Mouse (Mus musculus) heart, embryonic 11.5 days (tissue): ENCODE data around the gene Ifitm6. TPM values are rescaled to one million over a fixed set of nuclear protein-coding genes. Genes with fewer than 3 reads are reported as not detected.

Experiments used
- ATAC-seq: fragments of 200-750 bp; cut with Nextera tagmentation; replicated peaks from 2 replicates; pipeline ENCODE4 v1.8.0; 2017; ENCODE audit warnings: moderate library complexity; ENCODE audit not compliant: insufficient number of reproducible peaks, low FRiP score, low TSS enrichment
- H3K27ac ChIP-seq: fragments of 300-500 bp; sonication (generic); 2 replicates; pipeline ENCODE4 v1.5.1; 2014; ENCODE audit warnings: mild to moderate bottlenecking, low read depth, low read length
- H3K27me3 ChIP-seq: fragments of 300-500 bp; sonication (generic); 2 replicates; pipeline ENCODE4 v1.6.1; 2014; ENCODE audit warnings: mild to moderate bottlenecking, low read length, mixed read lengths; ENCODE audit not compliant: control insufficient read depth, insufficient read depth
- H3K36me3 ChIP-seq: fragments of 300-500 bp; sonication (generic); 2 replicates; pipeline ENCODE4 v1.6.1; 2014; ENCODE audit warnings: mild to moderate bottlenecking, low read length, moderate library complexity, mixed read lengths; ENCODE audit not compliant: control insufficient read depth, insufficient read depth
- H3K4me1 ChIP-seq: fragments of 300-500 bp; sonication (generic); 2 replicates; pipeline ENCODE4 v1.6.1; 2014; ENCODE audit warnings: low read length; ENCODE audit not compliant: control insufficient read depth, insufficient read depth
- H3K4me2 ChIP-seq: fragments of 300-500 bp; sonication (generic); 2 replicates; pipeline ENCODE4 v1.6.1; 2014; ENCODE audit warnings: mild to moderate bottlenecking, moderate library complexity
- H3K4me3 ChIP-seq: fragments of 300-500 bp; sonication (generic); 2 replicates; pipeline ENCODE4 v1.5.1; 2014; ENCODE audit warnings: low read depth, low read length
- H3K9ac ChIP-seq: fragments of 300-500 bp; sonication (generic); 2 replicates; pipeline ENCODE4 v1.6.1; 2014; ENCODE audit warnings: mild to moderate bottlenecking, low read depth, low read length, moderate library complexity
- H3K9me3 ChIP-seq: fragments of 300-500 bp; sonication (generic); replicated peaks from 2 replicates; pipeline ENCODE4 v1.6.1; 2016; ENCODE audit warnings: low read length; ENCODE audit not compliant: control insufficient read depth
- WGBS: fragments of 180-500 bp; shearing (Covaris S2); extraction: QIAGEN DNeasy Blood & Tissue Kit; methylation state at CpG from one replicate; pipeline ENCODE4 v1.1.7; 2014; ENCODE audit not compliant: insufficient replicate concordance; 5-methylcytosine and 5-hydroxymethylcytosine counted together
- polyA plus RNA-seq: library from polyadenylated mRNA; unstranded; fragments of >200 nt; fragmentation: Nextera tagmentation; extraction: Ambion mirVana; gene quantifications from 2 replicates; pipeline ENCODE4 v1.2.1, GENCODE M21; 2014

Ifitm6 gene
- polyA plus RNA-seq, 1 experiment from 2014 or later, result 0.26 TPM

DNA sequence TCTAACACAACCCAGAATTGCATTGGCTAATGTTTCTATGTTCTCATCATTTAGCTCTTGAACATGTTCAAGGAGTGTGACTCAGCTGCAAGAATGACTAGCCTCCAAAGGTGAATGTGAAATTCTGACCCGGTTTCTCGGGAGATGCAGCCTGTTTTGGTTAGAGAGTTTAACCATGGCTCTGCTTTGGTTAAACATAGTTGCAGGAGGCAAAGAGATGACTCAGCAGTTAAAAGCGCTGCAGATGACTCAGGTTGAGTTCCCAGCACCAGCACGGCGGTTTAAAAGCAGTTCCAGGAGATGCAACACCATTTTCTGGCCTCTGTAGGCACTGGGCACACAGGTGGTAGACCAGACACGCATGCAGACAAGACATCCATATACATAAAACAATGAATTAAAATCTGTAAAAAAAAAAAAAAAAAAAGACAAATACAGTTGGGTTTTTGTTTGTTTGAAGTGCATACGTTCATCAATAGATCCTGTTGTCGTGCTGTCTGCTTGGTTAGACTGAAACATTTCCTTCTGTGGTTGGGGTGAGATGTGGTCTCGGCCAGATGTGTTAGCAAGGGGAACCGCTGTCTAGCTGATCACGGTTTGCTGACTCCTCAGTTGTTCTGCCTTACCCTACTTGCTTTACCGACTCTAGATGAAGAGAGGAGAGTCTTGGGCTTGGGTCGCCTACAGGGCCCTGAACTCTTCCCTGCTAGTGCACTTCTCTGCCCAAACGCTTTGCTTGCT, 41.0 kb upstream of the Ifitm6 start:
- peaks cover 53% of the 10 kb centered on the region for H3K27me3 ChIP-seq
- H3K9ac ChIP-seq, result no peak overlapping the region
- H3K4me2 ChIP-seq, result no peak overlapping the region
- no peak for ATAC-seq
- 0 out of 2 replicates have a peak, but pooled peaks cover 4% of the 10 kb centered on the region for H3K4me1 ChIP-seq
- no peaks in the 10 kb centered on the region for H3K36me3 ChIP-seq
- H3K27ac ChIP-seq, result no peak overlapping the region
- 80% methylated on average over 14 of the region's 14 CpGs for WGBS
- H3K4me3 ChIP-seq, result no peak overlapping the region
- no peaks in the 10 kb centered on the region for H3K9me3 ChIP-seq

DNA sequence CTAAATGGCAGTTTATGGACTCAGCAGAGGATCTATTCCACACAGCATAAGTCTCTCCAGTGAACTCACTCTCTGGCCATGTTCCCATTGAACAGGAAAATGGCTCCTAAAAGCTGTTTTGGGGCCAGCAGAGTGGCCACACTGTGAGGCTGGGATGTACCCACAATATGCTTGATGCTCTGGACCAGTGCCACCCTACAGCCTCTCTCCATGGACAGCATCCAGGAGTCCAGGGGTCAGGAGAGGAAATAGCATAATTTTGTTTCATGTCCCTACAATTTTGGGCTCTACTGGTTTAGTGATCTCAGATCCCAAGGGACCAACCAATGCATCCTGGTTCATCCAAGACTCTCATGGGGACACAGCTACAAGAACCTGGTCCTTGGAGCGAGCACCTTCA, 39.8 kb upstream of the Ifitm6 start:
- Histone ChIP-seq H3K36me3 (no peaks in the 10 kb centered on the region), H3K27ac (no peak overlapping the region), H3K4me1 (0 out of 2 replicates have a peak, but pooled peaks cover 4% of the 10 kb centered on the region), H3K9me3 (no peaks in the 10 kb centered on the region), H3K4me3 (no peak overlapping the region), H3K4me2 (no peak overlapping the region), H3K9ac (no peak overlapping the region), H3K27me3 (peaks cover 46% of the 10 kb centered on the region)
- WGBS, result 90% methylated on average over 1 of the region's 1 CpGs
- ATAC-seq, result no peak

GRCm38 (mm10) chr7:141056976-141057375, 39.3 kb upstream of the Ifitm6 start:
- ATAC-seq, result no peak
- no peak overlapping the region for H3K4me3 ChIP-seq
- no peaks in the 10 kb centered on the region for H3K9me3 ChIP-seq
- no peak overlapping the region for H3K4me2 ChIP-seq
- H3K36me3 ChIP-seq, result no peaks in the 10 kb centered on the region
- 0 out of 2 replicates have a peak, but pooled peaks cover 4% of the 10 kb centered on the region for H3K4me1 ChIP-seq
- 84% methylated on average over 6 of the region's 6 CpGs for WGBS
- peaks cover 40% of the 10 kb centered on the region for H3K27me3 ChIP-seq
- H3K9ac ChIP-seq, result no peak overlapping the region
- no peak overlapping the region for H3K27ac ChIP-seq

DNA sequence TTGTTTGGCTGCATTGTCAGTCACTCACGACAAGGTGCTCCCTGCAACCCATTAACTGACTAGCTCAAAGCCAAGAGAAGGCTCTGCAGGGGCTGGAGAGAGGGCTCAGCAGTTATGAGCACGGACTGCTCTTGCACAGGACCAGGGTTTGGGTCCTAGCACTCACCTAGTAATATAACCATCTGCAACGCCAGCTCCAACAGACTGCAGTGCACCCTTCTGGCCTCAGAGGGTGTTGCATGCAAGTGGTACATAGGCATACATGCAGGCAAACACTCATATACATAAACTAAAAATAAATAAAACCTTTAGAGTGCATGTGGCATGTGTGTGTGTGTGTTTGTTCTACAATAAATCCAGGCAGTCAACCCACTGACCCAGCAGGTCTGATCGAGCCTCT, 38.1 kb upstream of the Ifitm6 start:
- Histone ChIP-seq H3K4me3 (no peak overlapping the region), H3K4me1 (no peaks in the 10 kb centered on the region), H3K36me3 (no peaks in the 10 kb centered on the region), H3K27me3 (peaks cover 28% of the 10 kb centered on the region), H3K9ac (no peak overlapping the region), H3K4me2 (no peak overlapping the region), H3K27ac (no peak overlapping the region), H3K9me3 (no peaks in the 10 kb centered on the region)
- no peak for ATAC-seq
- WGBS, result 70% methylated on average over 4 of the region's 4 CpGs

DNA sequence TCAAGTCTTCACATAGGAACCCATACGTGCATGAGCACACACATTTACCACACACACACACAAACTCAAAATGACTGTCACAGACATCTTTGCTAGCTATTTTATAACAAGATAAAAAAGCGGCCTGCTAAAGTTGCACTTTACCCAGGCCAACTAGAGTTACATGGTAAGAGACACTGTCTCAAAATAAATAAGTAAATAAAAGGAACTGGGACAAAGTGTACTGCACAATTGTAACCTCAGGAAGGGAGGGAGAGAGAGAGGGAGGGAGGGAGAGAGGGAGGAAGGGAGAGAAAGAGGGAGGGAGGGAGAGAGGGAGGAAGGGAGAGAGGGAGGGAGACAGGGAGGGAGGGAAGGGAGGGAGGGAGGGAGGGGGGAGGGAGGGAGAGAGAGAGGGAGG, 34.7 kb upstream of the Ifitm6 start:
- H3K4me1 ChIP-seq, result peaks cover 4% of the 10 kb centered on the region; the same call in 1 of the 2 replicates
- no peak overlapping the region for H3K4me3 ChIP-seq
- no peak for ATAC-seq
- H3K4me2 ChIP-seq, result no peak overlapping the region
- H3K9me3 ChIP-seq, result no peaks in the 10 kb centered on the region
- H3K9ac ChIP-seq, result no peak overlapping the region
- H3K36me3 ChIP-seq, result no peaks in the 10 kb centered on the region
- no peak overlapping the region for H3K27ac ChIP-seq
- 67% methylated on average over 2 of the region's 2 CpGs for WGBS
- no peaks in the 10 kb centered on the region for H3K27me3 ChIP-seq

DNA sequence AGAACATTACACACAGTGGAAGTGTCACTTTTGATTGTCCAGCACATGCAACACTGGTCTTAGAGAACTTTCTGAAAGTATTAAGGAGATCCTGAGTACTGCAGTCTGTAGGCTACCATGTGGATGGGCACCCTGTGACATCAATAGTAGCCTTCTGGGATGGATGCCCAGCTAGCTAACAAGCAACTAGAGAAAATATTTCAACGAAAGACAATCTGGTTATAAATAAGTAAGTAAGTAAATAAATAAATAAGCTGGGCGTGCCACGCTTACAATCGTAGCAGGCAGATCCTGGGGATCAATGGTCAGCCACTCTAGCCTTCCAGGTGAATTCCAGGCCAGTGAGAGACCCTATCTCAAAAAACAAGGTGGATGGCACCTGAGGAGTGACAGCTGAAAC, 34.3 kb upstream of the Ifitm6 start:
- H3K4me3 ChIP-seq, result no peak overlapping the region
- peaks cover 1% of the 10 kb centered on the region; the same call in 1 of the 2 replicates for H3K27me3 ChIP-seq
- no peak overlapping the region for H3K9ac ChIP-seq
- H3K27ac ChIP-seq, result no peak overlapping the region
- H3K4me2 ChIP-seq, result no peak overlapping the region
- ATAC-seq, result no peak
- no peaks in the 10 kb centered on the region for H3K36me3 ChIP-seq
- no peaks in the 10 kb centered on the region for H3K9me3 ChIP-seq
- H3K4me1 ChIP-seq, result peaks cover 8% of the 10 kb centered on the region; the same call in 1 of the 2 replicates
- WGBS, result 85% methylated on average over 4 of the region's 4 CpGs

DNA sequence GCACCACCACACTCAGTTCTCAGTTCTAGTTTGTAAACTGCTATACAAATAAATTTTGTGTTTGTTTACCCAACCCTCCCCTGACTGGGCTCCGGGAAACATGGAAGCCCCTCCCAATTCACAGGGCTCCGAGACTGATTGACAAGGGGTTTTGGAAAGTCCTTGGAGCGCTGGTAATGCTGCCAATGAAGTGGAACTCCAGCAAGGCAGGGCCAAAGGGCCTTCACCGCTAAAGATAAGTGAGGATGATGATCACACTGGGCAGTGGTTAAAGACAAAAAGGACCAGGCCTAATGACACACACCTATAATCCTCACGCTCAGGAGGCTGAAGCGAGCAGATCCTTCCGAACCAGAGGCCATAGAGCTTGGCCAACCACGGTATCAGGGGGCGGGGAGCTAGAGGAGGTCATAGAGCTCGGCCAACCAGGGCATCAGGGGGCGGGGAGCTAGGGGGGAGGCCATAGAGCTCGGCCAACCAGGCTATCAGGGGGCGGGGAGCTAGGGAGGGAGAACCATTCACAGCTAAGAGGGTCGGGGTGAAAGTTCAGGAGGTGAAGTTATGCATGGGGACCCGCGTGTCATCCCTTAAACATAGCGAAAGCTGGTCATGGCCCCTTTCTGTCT, 33.4 kb upstream of the Ifitm6 start:
- 57% methylated on average over 17 of the region's 17 CpGs for WGBS
- no peak overlapping the region for H3K9ac ChIP-seq

GRCm38 (mm10) chr7:141049326-141049725, 31.6 kb upstream of the Ifitm6 start:
- ATAC-seq, result no peak
- Histone ChIP-seq H3K27me3 (peaks cover 5% of the 10 kb centered on the region; the same call in 1 of the 2 replicates), H3K4me1 (peaks cover 10% of the 10 kb centered on the region; the same call in 1 of the 2 replicates), H3K4me2 (no peak overlapping the region), H3K27ac (no peak overlapping the region), H3K4me3 (no peak overlapping the region), H3K9ac (no peak overlapping the region), H3K9me3 (no peaks in the 10 kb centered on the region), H3K36me3 (no peaks in the 10 kb centered on the region)
- 78% methylated on average over 2 of the region's 2 CpGs for WGBS

More for the DNA sequence above, 33.4 kb upstream of the Ifitm6 start:
- Histone ChIP-seq H3K27ac (no peak overlapping the region), H3K4me3 (no peak overlapping the region), H3K9me3 (no peaks in the 10 kb centered on the region), H3K4me2 (no peak overlapping the region), H3K4me1 (peaks cover 10% of the 10 kb centered on the region; the same call in 1 of the 2 replicates), H3K27me3 (peaks cover 5% of the 10 kb centered on the region; the same call in 1 of the 2 replicates), H3K36me3 (no peaks in the 10 kb centered on the region)
- no peak for ATAC-seq
